Mouse (Mus musculus): ENCODE measurements at regions not wholly inside any gene's neighbourhood (a gene's known extent, or its start where the extent isn't known, plus 50 kb on each side); places are given as distances from the start of the nearest gene placed in this dataset.

DNA sequence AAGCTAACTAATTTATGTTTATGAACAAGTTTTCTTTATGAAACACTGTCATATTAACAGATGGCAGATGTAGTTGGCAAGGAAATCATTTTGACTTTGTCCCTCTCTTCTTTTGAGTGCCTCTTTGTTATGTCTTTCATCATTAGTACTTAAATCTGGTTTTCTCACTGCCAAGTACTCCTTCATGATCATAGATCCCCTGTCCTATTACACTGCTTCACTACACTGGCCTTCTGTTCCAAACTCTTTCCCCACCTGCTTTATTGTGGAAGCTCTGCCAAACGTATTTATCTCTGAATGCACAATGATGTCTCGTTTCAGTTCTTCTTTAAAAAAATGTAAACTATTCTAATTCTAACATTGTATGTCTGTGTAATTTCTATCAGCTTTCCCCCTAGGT, 1776.3 kb upstream of the Pcdh7 start:
- TF ChIP-seq ZNF384 (IDR thresholded peaks at IDR 0.05; ENCODE audit: low read depth, low read length) (no peak), ZC3H11A (IDR thresholded peaks at IDR 0.05; ENCODE audit: borderline replicate concordance, low read depth, low read length) (no peak), HCFC1 (IDR thresholded peaks at IDR 0.05; ENCODE audit: borderline replicate concordance, insufficient read depth, low read length) (no peak)

All from ES-E14 (cell line).